Mouse (Mus musculus) heart, embryonic 13.5 days (tissue): Measurements from ENCODE around the gene Bcl2l1. TPM values are rescaled to one million over a fixed set of nuclear protein-coding genes. Genes with fewer than 3 reads are reported as not detected.

Experiments
- ATAC-seq: fragments of 200-750 bp; cut with Nextera tagmentation; 2 replicates; pipeline ENCODE4 v1.8.0; 2017; ENCODE audit warnings: moderate TSS enrichment; ENCODE audit not compliant: insufficient number of reproducible peaks, low FRiP score, low TSS enrichment; ENCODE audit errors: extremely low read depth
- H3K27ac ChIP-seq: fragments of 300-500 bp; sonication (generic); replicated peaks from 2 replicates; pipeline ENCODE4 v1.5.1; 2015; ENCODE audit warnings: moderate library complexity, mild to moderate bottlenecking, inconsistent platforms
- H3K27me3 ChIP-seq: fragments of 300-500 bp; sonication (generic); replicated peaks from 2 replicates; pipeline ENCODE4 v1.6.1; 2015; ENCODE audit warnings: mild to moderate bottlenecking, inconsistent platforms
- H3K36me3 ChIP-seq: fragments of 300-500 bp; sonication (generic); 2 replicates; pipeline ENCODE4 v1.6.1; 2015; ENCODE audit warnings: mild to moderate bottlenecking, inconsistent platforms
- H3K4me1 ChIP-seq: fragments of 300-500 bp; sonication (generic); 2 replicates; pipeline ENCODE4 v1.6.1; 2015; ENCODE audit warnings: inconsistent platforms
- H3K4me2 ChIP-seq: fragments of 300-500 bp; sonication (generic); 2 replicates; pipeline ENCODE4 v1.6.1; 2015; ENCODE audit warnings: inconsistent platforms, mild to moderate bottlenecking, moderate library complexity
- H3K4me3 ChIP-seq: fragments of 300-500 bp; sonication (generic); 2 replicates; pipeline ENCODE4 v1.5.1; 2015; ENCODE audit warnings: moderate library complexity, mild to moderate bottlenecking, inconsistent platforms
- H3K9ac ChIP-seq: fragments of 300-500 bp; sonication (generic); 2 replicates; pipeline ENCODE4 v1.6.1; 2015; ENCODE audit warnings: inconsistent platforms, mild to moderate bottlenecking, moderate library complexity
- H3K9me3 ChIP-seq: fragments of 300-500 bp; sonication (generic); 2 replicates; pipeline ENCODE4 v1.6.1; 2016; ENCODE audit warnings: inconsistent platforms
- WGBS: fragments of 180-500 bp; shearing (Covaris S2); methylation state at CpG from one replicate; pipeline ENCODE4 v1.1.7; 2015; ENCODE audit warnings: mixed read lengths; 5-methylcytosine and 5-hydroxymethylcytosine counted together
- polyA plus RNA-seq: library from polyadenylated mRNA; unstranded; fragments of >200 nt; fragmentation: Nextera tagmentation; extraction: Ambion mirVana; gene quantifications from 2 replicates; pipeline ENCODE4 v1.2.1, GENCODE M21; 2015

Bcl2l1 gene
- polyA plus RNA-seq, 1 experiment from 2014 or later, result 62.8 TPM

GRCm38 (mm10) chr2:152800762-152801113 is 30.8 kb downstream of the Bcl2l1 start:
- ATAC-seq, result no peak
- no peaks in the 10 kb centered on the region for H3K36me3 ChIP-seq
- H3K4me2 ChIP-seq, result no peak overlapping the region
- no peak overlapping the region for H3K4me3 ChIP-seq
- H3K27me3 ChIP-seq, result no peaks in the 10 kb centered on the region
- no peaks in the 10 kb centered on the region for H3K9me3 ChIP-seq
- no peak overlapping the region for H3K9ac ChIP-seq
- H3K4me1 ChIP-seq, result peaks cover 37% of the 10 kb centered on the region
- no peak overlapping the region for H3K27ac ChIP-seq

- no peak overlapping the region for H3K4me2 ChIP-seq
- H3K36me3 ChIP-seq, result no peaks in the 10 kb centered on the region
- H3K27me3 ChIP-seq, result no peaks in the 10 kb centered on the region
- ATAC-seq, result no peak
- H3K27ac ChIP-seq, result no peak overlapping the region
- no peaks in the 10 kb centered on the region for H3K9me3 ChIP-seq
- H3K4me1 ChIP-seq, result peaks cover 31% of the 10 kb centered on the region
- H3K9ac ChIP-seq, result no peak overlapping the region
- H3K4me3 ChIP-seq, result no peak overlapping the region
- 78% methylated on average over 7 of the region's 7 CpGs for WGBS
Measured at GRCm38 (mm10) chr2:152799954-152800761, 31.4 kb downstream of the Bcl2l1 start.

GRCm38 (mm10) chr2:152797589-152797988 is 33.9 kb downstream of the Bcl2l1 start:
- H3K27me3 ChIP-seq, result no peaks in the 10 kb centered on the region
- H3K4me2 ChIP-seq, result no peak overlapping the region
- H3K9me3 ChIP-seq, result no peaks in the 10 kb centered on the region
- no peaks in the 10 kb centered on the region for H3K36me3 ChIP-seq
- ATAC-seq, result no peak
- no peak overlapping the region for H3K4me3 ChIP-seq
- WGBS, result 63% methylated on average over 1 of the region's 1 CpGs
- H3K9ac ChIP-seq, result no peak overlapping the region
- 0 out of 2 replicates have a peak overlapping the region, but pooled peaks have one; percentile 29 for H3K27ac ChIP-seq
- H3K4me1 ChIP-seq, result peaks cover 27% of the 10 kb centered on the region

GRCm38 (mm10) chr2:152794281-152794827 is 37.2 kb downstream of the Bcl2l1 start:
- H3K9ac ChIP-seq, result no peak overlapping the region
- peaks cover 5% of the 10 kb centered on the region; the same call in 1 of the 2 replicates for H3K36me3 ChIP-seq
- 74% methylated on average over 9 of the region's 9 CpGs for WGBS
- ATAC-seq, result no peak
- H3K4me2 ChIP-seq, result no peak overlapping the region
- no peaks in the 10 kb centered on the region for H3K9me3 ChIP-seq
- H3K4me3 ChIP-seq, result no peak overlapping the region
- peaks cover 59% of the 10 kb centered on the region for H3K4me1 ChIP-seq
- H3K27me3 ChIP-seq, result no peaks in the 10 kb centered on the region
- H3K27ac ChIP-seq, result no peak overlapping the region

- ATAC-seq, result no peak
Measured at GRCm38 (mm10) chr2:152793381-152793780, 38.1 kb downstream of the Bcl2l1 start.

GRCm38 (mm10) chr2:152792461-152792860 is 39.1 kb downstream of the Bcl2l1 start:
- peaks cover 73% of the 10 kb centered on the region for H3K4me1 ChIP-seq
- peaks cover 5% of the 10 kb centered on the region; the same call in 1 of the 2 replicates for H3K36me3 ChIP-seq
- peak overlapping the region; percentile 26 for H3K4me2 ChIP-seq
- no peaks in the 10 kb centered on the region for H3K9me3 ChIP-seq
- ATAC-seq, result no peak
- H3K9ac ChIP-seq, result no peak overlapping the region
- WGBS, result 22% methylated on average over 2 of the region's 2 CpGs
- no peak overlapping the region for H3K4me3 ChIP-seq
- H3K27ac ChIP-seq, result peak overlapping the region; percentile 49
- H3K27me3 ChIP-seq, result no peaks in the 10 kb centered on the region

More at GRCm38 (mm10) chr2:152793381-152793780, 38.1 kb downstream of the Bcl2l1 start:
- H3K36me3 ChIP-seq, result peaks cover 5% of the 10 kb centered on the region; the same call in 1 of the 2 replicates
- no peak overlapping the region for H3K4me3 ChIP-seq
- 0 out of 2 replicates have a peak overlapping the region, but pooled peaks have one; percentile 49 for H3K27ac ChIP-seq
- WGBS, result 61% methylated on average over 5 of the region's 5 CpGs
- no peaks in the 10 kb centered on the region for H3K9me3 ChIP-seq
- H3K27me3 ChIP-seq, result no peaks in the 10 kb centered on the region
- H3K9ac ChIP-seq, result no peak overlapping the region
- H3K4me2 ChIP-seq, result no peak overlapping the region
- peaks cover 69% of the 10 kb centered on the region for H3K4me1 ChIP-seq

- Histone ChIP-seq H3K4me1 (peaks cover 97% of the 10 kb centered on the region), H3K9ac (peak overlapping the region; percentile 70; the same call in 1 of the 2 replicates), H3K4me3 (peak overlapping the region; percentile 18; the same call in 1 of the 2 replicates), H3K27me3 (no peaks in the 10 kb centered on the region), H3K9me3 (no peaks in the 10 kb centered on the region), H3K27ac (peak overlapping the region; percentile 95), H3K36me3 (peaks cover 5% of the 10 kb centered on the region; the same call in 1 of the 2 replicates), H3K4me2 (peak overlapping the region; percentile 61)
- 8% methylated on average over 4 of the region's 4 CpGs for WGBS
- ATAC-seq, result peak; percentile 52
Measured at GRCm38 (mm10) chr2:152789591-152789999, 41.9 kb downstream of the Bcl2l1 start.

GRCm38 (mm10) chr2:152788892-152789421 is 42.6 kb downstream of the Bcl2l1 start:
- H3K4me3 ChIP-seq, result peak overlapping the region; percentile 18; the same call in 1 of the 2 replicates
- WGBS, result 21% methylated on average over 6 of the region's 6 CpGs
- H3K4me2 ChIP-seq, result peak overlapping the region; percentile 61

GRCm38 (mm10) chr2:152787543-152787942 is 44.0 kb downstream of the Bcl2l1 start:
- Histone ChIP-seq H3K36me3 (peaks cover 5% of the 10 kb centered on the region; the same call in 1 of the 2 replicates), H3K4me3 (no peak overlapping the region), H3K27ac (peak overlapping the region; percentile 95), H3K9me3 (no peaks in the 10 kb centered on the region), H3K27me3 (no peaks in the 10 kb centered on the region), H3K4me1 (peaks cover 97% of the 10 kb centered on the region), H3K4me2 (peak overlapping the region; percentile 61; the same call in 1 of the 2 replicates), H3K9ac (peak overlapping the region; percentile 19; the same call in 1 of the 2 replicates)
- ATAC-seq, result no peak
- WGBS, result 81% methylated on average over 6 of the region's 6 CpGs

More at GRCm38 (mm10) chr2:152788892-152789421, 42.6 kb downstream of the Bcl2l1 start:
- peaks cover 98% of the 10 kb centered on the region for H3K4me1 ChIP-seq
- peak; percentile 75 for ATAC-seq
- H3K36me3 ChIP-seq, result peaks cover 5% of the 10 kb centered on the region; the same call in 1 of the 2 replicates
- H3K9me3 ChIP-seq, result no peaks in the 10 kb centered on the region
- no peaks in the 10 kb centered on the region for H3K27me3 ChIP-seq
- H3K9ac ChIP-seq, result peak overlapping the region; percentile 70
- H3K27ac ChIP-seq, result peak overlapping the region; percentile 95

GRCm38 (mm10) chr2:152787136-152787535 is 44.4 kb downstream of the Bcl2l1 start:
- Histone ChIP-seq H3K9ac (no peak overlapping the region), H3K9me3 (no peaks in the 10 kb centered on the region), H3K4me3 (no peak overlapping the region), H3K27me3 (no peaks in the 10 kb centered on the region), H3K4me2 (0 out of 2 replicates have a peak overlapping the region, but pooled peaks have one; percentile 61), H3K36me3 (peaks cover 8% of the 10 kb centered on the region), H3K4me1 (peaks cover 97% of the 10 kb centered on the region), H3K27ac (peak overlapping the region; percentile 98)
- WGBS, result 78% methylated on average over 2 of the region's 2 CpGs
- no peak for ATAC-seq
